Mouse (Mus musculus): ENCODE measurements around the gene Steap3. TPM values are rescaled to one million over a fixed set of nuclear protein-coding genes. Genes with fewer than 3 reads are reported as not detected.
"Not testable (repeated sequence)": the region's sequence is repeated elsewhere in the genome, so short reads cannot be mapped to it uniquely, and the experiment has no call there.

Gene Steap3
- 12.6 and 13.9 TPM in 2 replicates for polyA plus RNA-seq (2012; ENCODE audit: insufficient read depth, low replicate concordance)

DNA sequence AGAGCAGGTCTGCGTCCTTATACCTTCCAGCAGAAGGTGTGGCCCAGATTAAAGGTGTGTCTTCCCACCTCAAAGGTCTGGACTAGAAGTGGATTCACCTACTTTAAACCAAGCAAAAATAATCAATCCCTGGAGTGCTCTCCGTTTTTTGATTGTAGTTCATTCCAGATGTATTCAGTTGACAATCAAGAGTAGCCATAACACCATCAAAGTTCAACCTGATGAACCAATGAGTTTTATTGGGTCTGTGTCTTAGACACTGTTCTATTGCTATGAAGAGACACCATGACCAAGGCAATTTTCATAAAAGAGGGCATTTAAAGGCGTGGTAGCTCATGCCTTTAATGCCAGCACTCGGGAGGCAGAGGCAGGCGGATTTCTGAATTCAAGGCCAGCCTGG lies at the start of gene Steap3:
Gene Steap3, minus strand, starts transcription at position 101 of the 400 bp plus-strand sequence.
- Histone ChIP-seq H3K4me1 (peaks cover 20% of the 10 kb centered on the region), H3K9me3 (peaks cover 10% of the 10 kb centered on the region), H3K4me3 (replicated peaks) (no peak within 1 kb of the TSS), H3K36me3 (replicated peaks; ENCODE audit: low read length) (no peaks in the 10 kb centered on the region), H3K27me3 (replicated peaks) (peaks cover 4% of the 10 kb centered on the region)
- no peak for TF ChIP-seq GATA1 (IDR thresholded peaks at IDR 0.05; ENCODE audit: borderline replicate concordance, low read length)
- no peak for TF ChIP-seq FLI1 (IDR thresholded peaks at IDR 0.05; ENCODE audit: low read length)

DNA sequence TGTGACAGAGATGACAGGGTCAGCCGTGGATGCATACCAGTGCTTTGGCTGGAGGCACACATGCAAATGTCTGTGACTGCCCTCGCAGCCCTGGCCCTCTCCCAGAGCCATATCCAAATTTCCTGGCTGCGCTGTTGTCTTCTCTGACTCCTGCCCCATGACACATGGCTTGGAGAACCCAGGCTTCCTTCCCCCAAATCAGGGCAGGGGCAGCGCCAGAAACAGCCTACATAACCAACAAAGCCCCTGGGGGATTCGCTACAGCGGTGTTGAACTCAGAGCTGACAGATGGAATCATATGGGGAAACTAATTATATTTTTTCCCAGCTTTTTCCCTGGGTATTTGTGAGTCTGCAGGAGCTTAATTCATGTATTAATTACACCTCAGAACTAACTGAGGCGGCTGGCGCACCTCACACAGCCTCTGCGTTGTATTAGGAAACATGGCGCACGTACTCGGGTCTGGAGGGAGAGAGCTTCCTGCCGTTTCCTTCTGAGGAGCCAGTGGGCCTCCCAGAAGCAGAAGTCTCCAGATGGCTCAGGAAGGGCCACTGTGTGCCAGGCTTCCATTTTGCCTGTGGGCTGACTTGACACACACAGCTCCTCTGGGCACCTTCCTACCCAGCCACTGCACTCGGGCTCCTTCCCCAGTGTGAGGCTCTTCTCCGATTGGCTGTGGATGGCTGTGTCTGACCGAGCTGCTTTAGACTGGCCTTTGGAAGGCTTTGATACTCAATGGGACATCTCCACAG lies 48.9 kb upstream of the Steap3 start:
- Histone ChIP-seq H3K36me3 (replicated peaks; ENCODE audit: low read length) (no peaks in the 10 kb centered on the region), H3K9me3 (0 out of 2 replicates have a peak, but pooled peaks cover 6% of the 10 kb centered on the region), H3K4me1 (no peaks in the 10 kb centered on the region), H3K4me3 (replicated peaks) (no peak overlapping the region), H3K27me3 (replicated peaks) (no peaks in the 10 kb centered on the region)
- TF ChIP-seq GATA1 (IDR thresholded peaks at IDR 0.05; ENCODE audit: borderline replicate concordance, low read length) (no peak), FLI1 (IDR thresholded peaks at IDR 0.05; ENCODE audit: low read length) (no peak)

DNA sequence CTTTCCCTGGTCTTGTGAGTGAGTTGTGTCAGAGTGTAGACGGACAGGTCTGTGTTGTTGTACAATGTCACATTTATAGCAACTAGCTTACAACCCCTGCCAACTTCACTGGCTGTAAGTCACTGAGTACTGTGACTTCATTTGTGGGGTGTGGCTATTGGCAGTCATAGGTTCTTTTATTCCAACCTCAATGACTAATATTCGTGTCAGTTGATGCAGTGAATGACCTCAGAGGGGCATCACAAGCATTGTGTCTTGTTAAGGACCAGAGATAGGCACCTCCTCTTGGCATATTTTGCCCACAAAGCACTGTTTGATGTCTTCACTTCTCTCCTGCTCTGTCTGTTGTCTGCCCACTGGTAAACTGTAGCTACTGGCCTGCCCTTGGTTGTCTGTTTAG lies 33.3 kb upstream of the Steap3 start:
- Histone ChIP-seq H3K4me3 (replicated peaks) (no peak overlapping the region), H3K36me3 (replicated peaks; ENCODE audit: low read length) (no peaks in the 10 kb centered on the region)
- no peak for TF ChIP-seq FLI1 (IDR thresholded peaks at IDR 0.05; ENCODE audit: low read length)
- TF ChIP-seq GATA1 (IDR thresholded peaks at IDR 0.05; ENCODE audit: borderline replicate concordance, low read length), result no peak

DNA sequence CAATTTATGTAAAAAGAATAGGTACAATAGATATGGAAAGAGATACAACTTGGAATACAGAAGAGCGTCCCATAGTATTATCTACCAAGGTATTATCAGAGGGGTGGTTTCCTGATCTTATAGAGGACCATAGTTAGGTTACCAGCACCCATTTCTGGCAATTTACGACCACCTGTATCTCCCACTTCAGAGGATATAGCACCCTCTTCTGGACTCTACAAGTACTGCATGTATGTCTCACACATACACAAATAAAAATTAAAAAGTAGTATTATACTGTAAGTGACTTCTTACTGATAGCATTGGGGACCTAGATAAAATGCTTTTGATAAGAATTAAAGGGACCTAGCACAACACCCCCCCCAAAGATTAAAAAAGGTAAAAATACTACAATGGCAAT lies 24.4 kb upstream of the Steap3 start:
- no peak overlapping the region for H3K4me3 ChIP-seq (replicated peaks)
- H3K4me1 ChIP-seq, result peaks cover 6% of the 10 kb centered on the region
- peaks cover 3% of the 10 kb centered on the region for H3K27me3 ChIP-seq (replicated peaks)
- TF ChIP-seq GATA1 (IDR thresholded peaks at IDR 0.05; ENCODE audit: borderline replicate concordance, low read length) (no peak), FLI1 (IDR thresholded peaks at IDR 0.05; ENCODE audit: low read length) (no peak)
- no peaks in the 10 kb centered on the region for H3K36me3 ChIP-seq (replicated peaks; ENCODE audit: low read length)
- peaks cover 54% of the 10 kb centered on the region for H3K9me3 ChIP-seq

More for the DNA sequence above, 33.3 kb upstream of the Steap3 start:
- peaks cover 6% of the 10 kb centered on the region for H3K27me3 ChIP-seq (replicated peaks)
- no peaks in the 10 kb centered on the region for H3K4me1 ChIP-seq
- H3K9me3 ChIP-seq, result peaks cover 5% of the 10 kb centered on the region

DNA sequence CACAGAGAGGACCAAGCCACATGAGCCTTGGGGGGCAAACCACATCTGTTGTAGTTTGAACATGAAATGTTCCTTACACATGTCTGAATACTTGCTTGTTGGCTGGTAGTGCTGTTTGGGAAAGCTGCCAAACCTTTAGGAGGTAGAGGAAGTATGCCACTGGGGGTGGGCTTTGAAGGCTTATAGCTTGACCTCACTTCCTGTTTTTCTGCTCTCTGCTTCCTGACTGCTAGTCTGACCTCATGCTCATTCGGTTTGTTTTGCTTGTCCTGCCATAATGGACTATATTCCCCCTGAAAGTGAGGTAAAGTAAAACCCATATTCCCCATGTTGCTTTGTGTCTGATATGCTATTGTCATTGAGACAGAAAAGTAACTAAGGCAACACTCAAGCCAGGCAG lies 21.3 kb upstream of the Steap3 start:
- no peak for TF ChIP-seq GATA1 (IDR thresholded peaks at IDR 0.05; ENCODE audit: borderline replicate concordance, low read length)
- TF ChIP-seq FLI1 (IDR thresholded peaks at IDR 0.05; ENCODE audit: low read length), result no peak
- Histone ChIP-seq H3K9me3 (peaks cover 42% of the 10 kb centered on the region), H3K4me3 (replicated peaks) (no peak overlapping the region), H3K4me1 (peaks cover 6% of the 10 kb centered on the region), H3K27me3 (replicated peaks) (peaks cover 4% of the 10 kb centered on the region), H3K36me3 (replicated peaks; ENCODE audit: low read length) (no peaks in the 10 kb centered on the region)

DNA sequence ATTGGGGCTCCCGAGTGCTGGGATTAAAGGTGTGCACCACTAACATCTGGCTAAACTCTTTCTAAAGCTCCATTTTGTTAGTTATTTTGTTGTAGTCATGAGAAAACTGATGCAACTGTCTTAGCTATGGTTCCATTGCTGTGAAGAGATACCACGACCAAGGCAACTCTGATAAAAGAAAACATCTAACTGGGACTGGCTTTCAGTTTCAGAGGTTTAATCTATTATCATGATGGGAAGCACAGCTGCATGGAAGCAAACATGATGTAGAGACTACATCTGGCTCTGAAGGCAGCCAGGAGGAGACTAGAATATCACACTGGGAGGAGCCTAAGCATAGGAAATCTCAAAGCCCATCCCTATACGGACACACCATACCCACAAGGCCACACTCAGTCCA lies 19.2 kb upstream of the Steap3 start:
- H3K4me3 ChIP-seq (replicated peaks), result no peak overlapping the region
- peaks cover 10% of the 10 kb centered on the region for H3K27me3 ChIP-seq (replicated peaks)
- no peaks in the 10 kb centered on the region for H3K36me3 ChIP-seq (replicated peaks; ENCODE audit: low read length)
- peaks cover 6% of the 10 kb centered on the region for H3K4me1 ChIP-seq
- H3K9me3 ChIP-seq, result peaks cover 39% of the 10 kb centered on the region
- TF ChIP-seq FLI1 (IDR thresholded peaks at IDR 0.05; ENCODE audit: low read length) (no peak), GATA1 (IDR thresholded peaks at IDR 0.05; ENCODE audit: borderline replicate concordance, low read length) (no peak)

DNA sequence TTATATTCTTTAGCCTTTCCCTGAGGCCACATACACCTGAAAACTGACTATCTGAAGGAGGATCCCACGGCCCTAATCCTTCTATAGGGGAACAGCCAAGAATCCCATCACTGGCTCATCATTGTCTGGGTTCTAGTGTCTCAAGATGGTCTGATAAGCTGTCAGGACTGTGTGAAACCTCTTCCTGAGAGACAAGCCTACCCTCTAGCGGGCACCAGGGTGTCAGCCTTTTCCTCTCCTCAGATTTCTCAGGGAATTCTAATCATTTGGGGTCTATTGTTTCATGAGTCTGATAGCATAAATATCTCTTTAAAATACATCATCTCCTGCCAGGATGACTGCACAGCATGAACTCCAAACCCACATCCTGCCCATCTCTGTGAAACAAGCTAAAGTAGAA lies 17.3 kb upstream of the Steap3 start:
- H3K27me3 ChIP-seq (replicated peaks), result peaks cover 10% of the 10 kb centered on the region

DNA sequence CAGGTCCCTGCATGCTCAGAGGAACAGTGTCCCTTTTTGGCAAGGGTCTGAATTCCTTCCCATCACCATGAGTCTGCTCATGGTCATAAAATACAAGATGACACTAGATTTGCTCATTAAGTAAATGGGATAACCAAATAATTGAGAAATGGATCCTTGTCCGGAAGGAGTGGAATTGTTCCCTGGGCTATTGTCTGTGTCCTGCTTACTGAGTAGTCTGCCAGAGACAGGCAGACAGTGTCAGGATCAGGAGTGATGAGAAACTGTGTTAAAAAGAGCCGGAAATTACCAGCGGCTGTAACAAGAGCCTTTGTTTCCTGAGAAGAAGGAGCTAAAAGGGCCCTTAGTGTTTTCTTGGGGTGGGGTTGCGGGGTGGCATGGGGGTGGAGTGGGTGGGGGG lies 15.2 kb upstream of the Steap3 start:
- Histone ChIP-seq H3K27me3 (replicated peaks) (peaks cover 13% of the 10 kb centered on the region), H3K36me3 (replicated peaks; ENCODE audit: low read length) (no peaks in the 10 kb centered on the region), H3K9me3 (peaks cover 9% of the 10 kb centered on the region), H3K4me3 (replicated peaks) (no peak overlapping the region), H3K4me1 (no peaks in the 10 kb centered on the region)
- TF ChIP-seq FLI1 (IDR thresholded peaks at IDR 0.05; ENCODE audit: low read length) (no peak), GATA1 (IDR thresholded peaks at IDR 0.05; ENCODE audit: borderline replicate concordance, low read length) (no peak)

More for the DNA sequence above, 17.3 kb upstream of the Steap3 start:
- peaks cover 24% of the 10 kb centered on the region for H3K9me3 ChIP-seq
- no peak for TF ChIP-seq FLI1 (IDR thresholded peaks at IDR 0.05; ENCODE audit: low read length)
- no peak for TF ChIP-seq GATA1 (IDR thresholded peaks at IDR 0.05; ENCODE audit: borderline replicate concordance, low read length)
- no peak overlapping the region for H3K4me3 ChIP-seq (replicated peaks)
- H3K36me3 ChIP-seq (replicated peaks; ENCODE audit: low read length), result no peaks in the 10 kb centered on the region
- H3K4me1 ChIP-seq, result peaks cover 6% of the 10 kb centered on the region

DNA sequence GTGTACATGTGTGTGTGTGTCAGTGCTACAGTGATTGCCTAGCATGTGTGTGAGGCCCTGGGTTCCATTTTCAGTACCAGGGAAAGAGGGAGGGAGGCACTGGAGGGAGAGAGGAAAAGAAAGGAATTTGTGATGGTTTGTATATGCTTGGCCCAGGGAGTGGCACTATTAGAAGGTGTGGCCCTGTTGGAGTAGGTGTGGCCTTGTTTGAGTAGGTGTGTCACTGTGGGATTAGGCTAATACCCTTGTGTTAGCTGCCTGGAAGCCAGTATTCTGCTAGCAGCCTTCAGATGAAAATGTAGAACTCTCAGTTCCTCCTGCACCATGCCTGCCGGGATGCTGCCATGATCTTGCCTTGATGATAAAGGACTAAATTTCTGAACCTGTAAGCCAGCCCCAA lies 3.6 kb upstream of the Steap3 start:
- not testable (repeated sequence) for H3K4me3 ChIP-seq (replicated peaks); H3K4me1 ChIP-seq; H3K36me3 ChIP-seq (replicated peaks; ENCODE audit: low read length); H3K27me3 ChIP-seq (replicated peaks); H3K9me3 ChIP-seq

DNA sequence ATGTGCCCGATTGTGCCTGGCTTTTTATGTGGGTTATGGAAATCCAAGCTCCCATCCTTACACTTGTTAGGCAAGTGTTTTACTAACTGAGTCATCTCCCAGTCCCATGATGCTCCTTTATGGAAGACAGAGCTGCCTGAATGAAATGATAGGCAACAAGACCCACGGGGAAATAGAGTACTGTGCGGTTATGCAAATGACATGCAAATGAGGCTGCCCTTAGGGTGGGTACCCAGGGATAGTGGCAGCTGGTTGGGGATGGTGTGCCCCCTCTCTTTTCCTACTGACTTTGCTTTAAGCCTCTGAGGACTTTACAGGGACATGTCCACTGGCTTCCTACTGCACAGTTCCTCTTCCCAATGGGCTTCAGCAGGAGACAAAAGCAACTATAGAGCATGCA lies 2.7 kb upstream of the Steap3 start:
- TF ChIP-seq FLI1 (IDR thresholded peaks at IDR 0.05; ENCODE audit: low read length) (no peak), GATA1 (IDR thresholded peaks at IDR 0.05; ENCODE audit: borderline replicate concordance, low read length) (no peak)
- Histone ChIP-seq H3K4me1 (peaks cover 12% of the 10 kb centered on the region), H3K4me3 (replicated peaks) (no peak overlapping the region), H3K36me3 (replicated peaks; ENCODE audit: low read length) (no peaks in the 10 kb centered on the region), H3K27me3 (replicated peaks) (peaks cover 2% of the 10 kb centered on the region), H3K9me3 (peaks cover 10% of the 10 kb centered on the region)

Data from megakaryocyte, embryonic 14.5 days (primary cell).